Mouse (Mus musculus): Measurements from ENCODE around the gene S100a2. TPM values are rescaled to one million over a fixed set of nuclear protein-coding genes. Genes with fewer than 3 reads are reported as not detected.

The S100a2 gene
- polyA plus RNA-seq, 1 experiment from 2014 or later, result not detected

DNA sequence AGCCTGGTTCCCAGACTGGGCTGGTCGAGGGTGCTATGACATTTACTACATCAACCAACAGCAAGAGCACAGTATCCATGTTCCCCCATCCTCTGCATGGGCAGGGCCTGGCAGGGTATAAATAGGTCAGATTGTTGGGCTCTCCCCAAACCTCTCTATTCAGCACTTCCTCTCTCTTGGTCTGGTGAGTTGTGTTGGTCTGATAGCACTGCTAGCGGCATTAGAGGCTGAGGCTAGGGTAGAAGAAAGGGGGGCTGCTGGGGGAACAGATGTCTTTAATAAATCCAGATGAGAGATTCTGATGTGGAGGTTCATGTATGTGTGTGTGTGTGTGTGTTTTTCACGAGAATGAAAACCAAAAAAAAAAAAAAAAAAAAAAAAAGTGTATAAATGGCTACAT lies 13.6 kb downstream of the S100a2 start, which contains the start of gene S100a4:
Gene S100a4, plus strand, starts transcription at position 149 of the 400 bp plus-strand sequence.
- ATAC-seq (ENCODE audit: insufficient number of reproducible peaks, insufficient read depth, low FRiP score, low read depth), result no peak
- H3K27me3 ChIP-seq (ENCODE audit: control insufficient read depth, insufficient read depth, low read length), result no peaks in the 10 kb centered on the region
- H3K9me3 ChIP-seq (ENCODE audit: control insufficient read depth, low read length), result no peaks in the 10 kb centered on the region
- peak within 1 kb of the TSS; percentile 19 to 51; a peak in 3 of 4 replicates for H3K27ac ChIP-seq (replicated peaks in 1 of 2; ENCODE audit: control insufficient read depth in 1 of 2, insufficient read depth in 1 of 2, low read depth in 2 of 2, low read length in 2 of 2)
- H3K4me3 ChIP-seq (ENCODE audit: control insufficient read depth in 1 of 2, insufficient read depth in 1 of 2, low read depth in 1 of 2, low read length in 2 of 2), result no peak within 1 kb of the TSS
- H3K4me1 ChIP-seq (ENCODE audit: control insufficient read depth in 2 of 2, insufficient read depth in 2 of 2, low read length in 2 of 2), result peaks cover 16 to 19% of the 10 kb centered on the region in 2 experiments
- 39% methylated on average over 3 of the region's 3 CpGs for WGBS
- no peak within 1 kb of the TSS for H3K4me2 ChIP-seq (ENCODE audit: low read length)
- H3K9ac ChIP-seq (ENCODE audit: low read length), result no peak within 1 kb of the TSS
- no peaks in the 10 kb centered on the region for H3K36me3 ChIP-seq (ENCODE audit: control insufficient read depth, insufficient read depth, low read length)

DNA sequence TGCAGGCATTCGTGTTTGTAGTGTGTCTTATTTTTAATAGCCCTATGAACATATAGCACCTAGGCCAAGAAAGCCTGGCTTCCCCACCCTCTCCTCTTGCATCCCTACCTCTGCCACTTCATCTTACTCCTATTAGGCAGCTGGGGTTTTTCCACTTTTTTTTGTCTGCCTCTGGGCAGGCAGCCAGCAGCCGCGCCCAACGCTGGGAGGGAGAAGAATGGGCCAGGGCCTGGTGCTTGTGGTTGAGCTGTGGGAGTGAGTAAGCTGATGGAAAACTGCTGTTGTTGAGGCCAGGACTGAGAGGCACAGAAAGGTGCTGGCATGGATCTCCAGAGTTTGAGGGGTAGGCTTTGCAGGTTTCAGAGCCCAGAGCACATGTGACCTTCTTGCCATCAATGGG lies 14.4 kb downstream of the S100a2 start:
- WGBS, result 16% methylated on average over 4 of the region's 4 CpGs
- Histone ChIP-seq H3K4me2 (ENCODE audit: low read length) (no peak overlapping the region), H3K27ac (replicated peaks in 1 of 2; ENCODE audit: control insufficient read depth in 1 of 2, insufficient read depth in 1 of 2, low read depth in 2 of 2, low read length in 2 of 2) (peak overlapping the region; percentile 19 to 51; a peak in 2 of 4 replicates), H3K4me1 (ENCODE audit: control insufficient read depth in 2 of 2, insufficient read depth in 2 of 2, low read length in 2 of 2) (peaks cover 16 to 19% of the 10 kb centered on the region in 2 experiments), H3K9me3 (ENCODE audit: control insufficient read depth, low read length) (no peaks in the 10 kb centered on the region), H3K36me3 (ENCODE audit: control insufficient read depth, insufficient read depth, low read length) (no peaks in the 10 kb centered on the region), H3K4me3 (ENCODE audit: control insufficient read depth in 1 of 2, insufficient read depth in 1 of 2, low read depth in 1 of 2, low read length in 2 of 2) (no peak overlapping the region), H3K27me3 (ENCODE audit: control insufficient read depth, insufficient read depth, low read length) (no peaks in the 10 kb centered on the region), H3K9ac (ENCODE audit: low read length) (no peak overlapping the region)
- ATAC-seq (ENCODE audit: insufficient number of reproducible peaks, insufficient read depth, low FRiP score, low read depth), result peak; percentile 46; the same call in 1 of the 2 replicates

DNA sequence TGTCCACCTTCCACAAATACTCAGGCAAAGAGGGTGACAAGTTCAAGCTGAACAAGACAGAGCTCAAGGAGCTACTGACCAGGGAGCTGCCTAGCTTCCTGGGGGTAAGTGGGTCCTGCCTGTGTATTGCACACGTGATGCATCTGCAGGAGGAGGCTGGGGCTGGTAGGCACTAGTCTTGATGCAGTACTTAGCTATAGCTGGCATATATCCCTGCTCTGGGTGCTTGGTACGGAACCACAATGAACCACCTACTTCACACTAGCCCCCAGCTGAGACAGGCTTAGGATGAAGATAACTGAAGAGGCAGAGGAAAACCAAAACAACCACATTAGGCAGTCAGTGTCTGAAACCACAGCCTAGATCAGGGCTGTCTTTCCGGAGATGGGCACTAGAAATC lies 15.0 kb downstream of the S100a2 start:
- H3K4me2 ChIP-seq (ENCODE audit: low read length), result no peak overlapping the region
- H3K4me3 ChIP-seq (ENCODE audit: control insufficient read depth in 1 of 2, insufficient read depth in 1 of 2, low read depth in 1 of 2, low read length in 2 of 2), result no peak overlapping the region
- no peak overlapping the region for H3K9ac ChIP-seq (ENCODE audit: low read length)
- no peaks in the 10 kb centered on the region for H3K9me3 ChIP-seq (ENCODE audit: control insufficient read depth, low read length)
- 81% methylated on average over 3 of the region's 3 CpGs for WGBS
- H3K27ac ChIP-seq (replicated peaks in 1 of 2; ENCODE audit: control insufficient read depth in 1 of 2, insufficient read depth in 1 of 2, low read depth in 2 of 2, low read length in 2 of 2), result 0 out of 4 replicates have a peak overlapping the region, but pooled peaks of 1 of the 2 experiments have one; percentile 51
- no peak for ATAC-seq (ENCODE audit: insufficient number of reproducible peaks, insufficient read depth, low FRiP score, low read depth)
- peaks cover 16 to 19% of the 10 kb centered on the region in 2 experiments for H3K4me1 ChIP-seq (ENCODE audit: control insufficient read depth in 2 of 2, insufficient read depth in 2 of 2, low read length in 2 of 2)
- H3K27me3 ChIP-seq (ENCODE audit: control insufficient read depth, insufficient read depth, low read length), result no peaks in the 10 kb centered on the region
- H3K36me3 ChIP-seq (ENCODE audit: control insufficient read depth, insufficient read depth, low read length), result no peaks in the 10 kb centered on the region

DNA sequence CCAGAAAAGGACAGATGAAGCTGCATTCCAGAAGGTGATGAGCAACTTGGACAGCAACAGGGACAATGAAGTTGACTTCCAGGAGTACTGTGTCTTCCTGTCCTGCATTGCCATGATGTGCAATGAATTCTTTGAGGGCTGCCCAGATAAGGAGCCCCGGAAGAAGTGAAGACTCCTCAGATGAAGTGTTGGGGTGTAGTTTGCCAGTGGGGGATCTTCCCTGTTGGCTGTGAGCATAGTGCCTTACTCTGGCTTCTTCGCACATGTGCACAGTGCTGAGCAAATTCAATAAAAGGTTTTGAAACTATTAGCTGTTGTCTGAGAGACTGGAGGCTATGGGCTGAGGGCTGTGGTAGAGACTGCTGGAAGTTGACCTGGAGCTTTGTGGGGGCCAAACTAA lies 15.7 kb downstream of the S100a2 start:
- no peak for ATAC-seq (ENCODE audit: insufficient number of reproducible peaks, insufficient read depth, low FRiP score, low read depth)
- Histone ChIP-seq H3K9me3 (ENCODE audit: control insufficient read depth, low read length) (no peaks in the 10 kb centered on the region), H3K4me2 (ENCODE audit: low read length) (no peak overlapping the region), H3K4me3 (ENCODE audit: control insufficient read depth in 1 of 2, insufficient read depth in 1 of 2, low read depth in 1 of 2, low read length in 2 of 2) (no peak overlapping the region), H3K9ac (ENCODE audit: low read length) (no peak overlapping the region), H3K36me3 (ENCODE audit: control insufficient read depth, insufficient read depth, low read length) (no peaks in the 10 kb centered on the region), H3K4me1 (ENCODE audit: control insufficient read depth in 2 of 2, insufficient read depth in 2 of 2, low read length in 2 of 2) (peaks cover 16% of the 10 kb centered on the region in 2 experiments), H3K27me3 (ENCODE audit: control insufficient read depth, insufficient read depth, low read length) (no peaks in the 10 kb centered on the region), H3K27ac (replicated peaks in 1 of 2; ENCODE audit: control insufficient read depth in 1 of 2, insufficient read depth in 1 of 2, low read depth in 2 of 2, low read length in 2 of 2) (no peak overlapping the region)
- WGBS, result 75% methylated on average over 2 of the region's 2 CpGs

DNA sequence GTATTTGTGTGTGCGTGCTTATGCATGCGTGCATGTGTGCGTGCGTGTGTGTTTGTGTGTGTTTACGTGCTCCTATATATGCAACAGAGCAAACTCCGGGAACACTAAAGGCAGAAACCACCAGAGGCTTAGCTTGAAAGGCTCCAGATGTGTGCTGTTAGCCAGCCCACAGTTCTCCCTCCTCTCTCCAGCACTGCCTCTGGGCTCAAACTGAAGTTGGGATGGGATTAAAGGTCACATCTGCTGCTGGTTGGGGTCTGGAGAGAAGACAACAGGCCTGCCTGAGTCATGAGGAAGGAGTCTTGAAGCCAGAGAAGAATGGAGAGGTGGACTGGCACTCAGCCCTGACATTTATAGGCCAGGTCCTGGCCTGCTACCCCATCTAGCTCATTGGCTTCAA lies 16.1 kb downstream of the S100a2 start:
- Histone ChIP-seq H3K9me3 (ENCODE audit: control insufficient read depth, low read length) (no peaks in the 10 kb centered on the region), H3K27ac (replicated peaks in 1 of 2; ENCODE audit: control insufficient read depth in 1 of 2, insufficient read depth in 1 of 2, low read depth in 2 of 2, low read length in 2 of 2) (no peak overlapping the region), H3K9ac (ENCODE audit: low read length) (no peak overlapping the region), H3K27me3 (ENCODE audit: control insufficient read depth, insufficient read depth, low read length) (no peaks in the 10 kb centered on the region), H3K4me3 (ENCODE audit: control insufficient read depth in 1 of 2, insufficient read depth in 1 of 2, low read depth in 1 of 2, low read length in 2 of 2) (no peak overlapping the region), H3K36me3 (ENCODE audit: control insufficient read depth, insufficient read depth, low read length) (no peaks in the 10 kb centered on the region), H3K4me1 (ENCODE audit: control insufficient read depth in 2 of 2, insufficient read depth in 2 of 2, low read length in 2 of 2) (peaks cover 16% of the 10 kb centered on the region in 2 experiments), H3K4me2 (ENCODE audit: low read length) (no peak overlapping the region)
- 94% methylated on average over 6 of the region's 6 CpGs for WGBS
- ATAC-seq (ENCODE audit: insufficient number of reproducible peaks, insufficient read depth, low FRiP score, low read depth), result no peak

DNA sequence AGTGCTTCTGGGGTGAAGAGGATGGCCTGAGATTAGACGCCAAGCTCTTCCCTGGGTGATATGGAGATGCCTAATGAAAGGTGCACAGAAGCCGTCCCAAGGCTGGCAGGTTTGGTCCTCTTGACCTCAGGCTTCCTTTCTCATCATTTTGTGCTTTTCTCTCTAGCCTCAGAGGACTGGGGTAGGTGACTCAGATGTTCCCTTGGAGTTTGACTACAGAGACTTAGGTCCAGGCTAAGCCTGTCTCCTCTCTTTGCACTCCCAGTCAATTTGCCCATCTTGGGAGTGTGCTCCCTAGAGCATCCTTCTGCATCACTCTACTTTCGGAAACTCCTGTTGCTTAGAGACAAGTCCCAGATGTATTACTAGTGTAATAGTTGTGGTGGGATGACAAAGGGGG lies 17.3 kb downstream of the S100a2 start:
- H3K27ac ChIP-seq (replicated peaks in 1 of 2; ENCODE audit: control insufficient read depth in 1 of 2, insufficient read depth in 1 of 2, low read depth in 2 of 2, low read length in 2 of 2), result no peak overlapping the region
- no peak overlapping the region for H3K4me3 ChIP-seq (ENCODE audit: control insufficient read depth in 1 of 2, insufficient read depth in 1 of 2, low read depth in 1 of 2, low read length in 2 of 2)
- 72% methylated on average over 3 of the region's 3 CpGs for WGBS
- H3K4me1 ChIP-seq (ENCODE audit: control insufficient read depth in 2 of 2, insufficient read depth in 2 of 2, low read length in 2 of 2), result peaks cover 16% of the 10 kb centered on the region in 2 experiments
- no peak for ATAC-seq (ENCODE audit: insufficient number of reproducible peaks, insufficient read depth, low FRiP score, low read depth)
- no peak overlapping the region for H3K4me2 ChIP-seq (ENCODE audit: low read length)
- H3K27me3 ChIP-seq (ENCODE audit: control insufficient read depth, insufficient read depth, low read length), result no peaks in the 10 kb centered on the region
- H3K9ac ChIP-seq (ENCODE audit: low read length), result no peak overlapping the region
- H3K9me3 ChIP-seq (ENCODE audit: control insufficient read depth, low read length), result no peaks in the 10 kb centered on the region
- H3K36me3 ChIP-seq (ENCODE audit: control insufficient read depth, insufficient read depth, low read length), result no peaks in the 10 kb centered on the region

DNA sequence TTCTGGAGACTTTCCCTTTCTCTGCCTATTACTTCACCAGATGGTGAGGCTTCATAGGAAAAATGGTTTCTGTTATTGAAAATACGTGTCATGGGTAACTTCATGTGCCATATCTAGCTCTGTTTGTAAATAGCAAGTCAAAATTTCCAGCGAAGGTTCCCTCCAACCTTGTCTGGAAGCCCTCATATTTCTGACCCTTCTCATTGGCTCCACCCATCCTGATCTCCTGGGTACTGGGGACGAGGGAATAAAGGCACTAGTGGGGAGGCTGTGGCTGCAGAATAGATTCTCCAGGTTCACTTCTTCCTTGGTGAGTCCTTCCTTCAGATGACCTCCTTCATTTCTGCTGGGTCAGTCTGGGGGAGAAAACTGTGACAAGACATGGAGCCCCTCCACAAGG lies 18.2 kb downstream of the S100a2 start, which contains the start of gene S100a5:
Gene S100a5, plus strand, starts transcription at position 301 of the 400 bp plus-strand sequence.
- no peak for ATAC-seq (ENCODE audit: insufficient number of reproducible peaks, insufficient read depth, low FRiP score, low read depth)

DNA sequence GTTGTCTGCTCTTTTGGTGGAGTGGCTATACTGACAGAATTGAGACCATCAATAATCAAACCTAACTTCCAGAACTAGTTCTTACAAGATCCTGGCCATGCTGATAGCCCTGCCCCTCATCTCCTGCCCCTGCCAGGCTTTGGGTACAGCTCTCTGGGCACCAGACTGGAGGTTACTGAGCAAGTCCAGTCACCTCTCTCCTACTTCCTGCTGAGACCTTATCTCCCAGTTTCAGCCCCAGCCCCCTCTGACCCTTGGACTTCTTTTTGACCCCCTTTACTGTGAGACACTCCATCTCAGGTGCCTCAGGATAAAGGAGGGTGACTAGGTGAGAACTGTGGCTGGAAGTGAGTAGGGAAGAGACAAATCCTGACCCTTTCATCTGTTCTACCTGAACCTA lies 19.1 kb downstream of the S100a2 start:
- Histone ChIP-seq H3K4me3 (ENCODE audit: control insufficient read depth in 1 of 2, insufficient read depth in 1 of 2, low read depth in 1 of 2, low read length in 2 of 2) (no peak overlapping the region), H3K27ac (replicated peaks in 1 of 2; ENCODE audit: control insufficient read depth in 1 of 2, insufficient read depth in 1 of 2, low read depth in 2 of 2, low read length in 2 of 2) (no peak overlapping the region), H3K4me1 (ENCODE audit: control insufficient read depth in 2 of 2, insufficient read depth in 2 of 2, low read length in 2 of 2) (peaks cover 14 to 15% of the 10 kb centered on the region in 2 experiments), H3K9me3 (ENCODE audit: control insufficient read depth, low read length) (no peaks in the 10 kb centered on the region), H3K36me3 (ENCODE audit: control insufficient read depth, insufficient read depth, low read length) (no peaks in the 10 kb centered on the region), H3K9ac (ENCODE audit: low read length) (no peak overlapping the region), H3K4me2 (ENCODE audit: low read length) (no peak overlapping the region), H3K27me3 (ENCODE audit: control insufficient read depth, insufficient read depth, low read length) (peaks cover 4% of the 10 kb centered on the region)
- no peak for ATAC-seq (ENCODE audit: insufficient number of reproducible peaks, insufficient read depth, low FRiP score, low read depth)

More for the DNA sequence above, 18.2 kb downstream of the S100a2 start, which contains the start of gene S100a5:
- 42% methylated on average over 3 of the region's 3 CpGs for WGBS
- H3K9ac ChIP-seq (ENCODE audit: low read length), result no peak within 1 kb of the TSS
- no peaks in the 10 kb centered on the region for H3K36me3 ChIP-seq (ENCODE audit: control insufficient read depth, insufficient read depth, low read length)
- no peak within 1 kb of the TSS for H3K4me2 ChIP-seq (ENCODE audit: low read length)
- peaks cover 4% of the 10 kb centered on the region; the same call in 1 of the 2 replicates for H3K27me3 ChIP-seq (ENCODE audit: control insufficient read depth, insufficient read depth, low read length)
- H3K9me3 ChIP-seq (ENCODE audit: control insufficient read depth, low read length), result no peaks in the 10 kb centered on the region
- H3K4me3 ChIP-seq (ENCODE audit: control insufficient read depth in 1 of 2, insufficient read depth in 1 of 2, low read depth in 1 of 2, low read length in 2 of 2), result no peak within 1 kb of the TSS
- peaks cover 21 to 22% of the 10 kb centered on the region in 2 experiments for H3K4me1 ChIP-seq (ENCODE audit: control insufficient read depth in 2 of 2, insufficient read depth in 2 of 2, low read length in 2 of 2)
- H3K27ac ChIP-seq (replicated peaks in 1 of 2; ENCODE audit: control insufficient read depth in 1 of 2, insufficient read depth in 1 of 2, low read depth in 2 of 2, low read length in 2 of 2), result no peak within 1 kb of the TSS

Data from heart, embryonic 14.5 days (tissue).